11 mouse cellular contexts compared by ENCODE assay signal in genomic region chr4:73791186-73791540, GRCm38 (mm10). TPM values are rescaled to one million over a fixed set of nuclear protein-coding genes. Genes with fewer than 3 reads are reported as not detected.
DNase-seq lines count a peak whose midpoint lies in the region; ATAC-seq lines count a peak whose summit lies in the region.
"Had no signal": no experiment of that assay in that cellular context is flagged by ENCODE, and none has a peak within 500 bp of the region (broad histone marks: within the 10 kb centered on the region; RNA-seq: fewer than 3 reads in every experiment).

No protein-coding gene starts in this region.

- intact Hi-C loops in heart, postnatal 10 days (cut with DNase I): no loop called here
- intact Hi-C loops in gastrocnemius, postnatal 14 days (cut with DNase I; ENCODE audit: low total_unique reads): no loop called here

- no peak for ATAC-seq in heart, embryonic 16.5 days (replicated peaks; ENCODE audit: extremely low read depth, insufficient read depth, low FRiP score)
- ATAC-seq in embryonic facial prominence, embryonic 13.5 days (ENCODE audit: insufficient number of reproducible peaks, insufficient read depth, low FRiP score, low TSS enrichment, low read depth): no peak
- ATAC-seq in hindbrain, embryonic 16.5 days: no peak
- no peak for ATAC-seq in midbrain, embryonic 14.5 days (ENCODE audit: low FRiP score, low TSS enrichment)

- H3K9ac ChIP-seq in heart, embryonic 16.5 days (ENCODE audit: low read length): no peak overlapping the region
- H3K9ac ChIP-seq in embryonic facial prominence, embryonic 13.5 days: peak overlapping the region; percentile 71; the same call in 1 of the 2 replicates
- H3K9ac ChIP-seq in hindbrain, embryonic 16.5 days (ENCODE audit: low read depth, low read length): peak overlapping the region; percentile 59
- no peak overlapping the region; the same call in 1 of the 2 replicates for H3K9ac ChIP-seq in midbrain, embryonic 14.5 days (replicated peaks; ENCODE audit: low read length)

- WGBS in heart, embryonic 16.5 days: 19% methylated on average over 3 of the region's 3 CpGs
- WGBS in embryonic facial prominence, embryonic 13.5 days: 18% methylated on average over 3 of the region's 3 CpGs
- 42% methylated on average over 3 of the region's 3 CpGs for WGBS in hindbrain, embryonic 16.5 days
- 50% methylated on average over 3 of the region's 3 CpGs for WGBS in midbrain, embryonic 14.5 days

- H3K36me3 ChIP-seq in heart, embryonic 16.5 days (ENCODE audit: control insufficient read depth, insufficient read depth): no peaks in the 10 kb centered on the region
- no peaks in the 10 kb centered on the region for H3K36me3 ChIP-seq in embryonic facial prominence, embryonic 13.5 days
- H3K36me3 ChIP-seq in hindbrain, embryonic 16.5 days (ENCODE audit: control insufficient read depth, insufficient read depth, low read length): no peaks in the 10 kb centered on the region
- no peaks in the 10 kb centered on the region for H3K36me3 ChIP-seq in midbrain, embryonic 14.5 days (ENCODE audit: control insufficient read depth, insufficient read depth, low read length)

- DNase-seq in heart, postnatal 10 days: no peak
- no peak for DNase-seq in midbrain, embryonic 14.5 days
- no peak for DNase-seq in gastrocnemius, postnatal 14 days
- no peak for DNase-seq in adrenal gland, adult (ENCODE audit: inconsistent age in 2 of 2, low spot score in 1 of 2)
- no peak for DNase-seq in embryo, embryonic 10 days (ENCODE audit: low spot score)
- DNase-seq: thymus, postnatal 14 days had no signal

- no peak overlapping the region for H3K27ac ChIP-seq in heart, embryonic 16.5 days (ENCODE audit: low read length)
- H3K27ac ChIP-seq in embryonic facial prominence, embryonic 13.5 days: no peak overlapping the region
- H3K27ac ChIP-seq in hindbrain, embryonic 16.5 days (ENCODE audit: low read depth, low read length): no peak overlapping the region
- no peak overlapping the region for H3K27ac ChIP-seq in midbrain, embryonic 14.5 days (replicated peaks; ENCODE audit: low read depth, low read length)

- 0 out of 2 replicates have a peak, but pooled peaks cover 2% of the 10 kb centered on the region for H3K4me1 ChIP-seq in heart, embryonic 16.5 days (ENCODE audit: control insufficient read depth, insufficient read depth, low read length)
- peaks cover 11% of the 10 kb centered on the region; the same call in 1 of the 2 replicates for H3K4me1 ChIP-seq in embryonic facial prominence, embryonic 13.5 days
- H3K4me1 ChIP-seq in hindbrain, embryonic 16.5 days (ENCODE audit: control insufficient read depth, insufficient read depth, low read depth, low read length): 0 out of 2 replicates have a peak, but pooled peaks cover 2% of the 10 kb centered on the region
- H3K4me1 ChIP-seq in midbrain, embryonic 14.5 days (ENCODE audit: control insufficient read depth, insufficient read depth, low read length): 0 out of 2 replicates have a peak, but pooled peaks cover 5% of the 10 kb centered on the region

- H3K4me2 ChIP-seq in heart, embryonic 16.5 days (ENCODE audit: low read depth, low read length): peak overlapping the region; percentile 89
- peak overlapping the region; percentile 99 for H3K4me2 ChIP-seq in embryonic facial prominence, embryonic 13.5 days
- H3K4me2 ChIP-seq in hindbrain, embryonic 16.5 days (ENCODE audit: low read length): peak overlapping the region; percentile 80
- H3K4me2 ChIP-seq in midbrain, embryonic 14.5 days (ENCODE audit: low read length): peak overlapping the region; percentile 98

- H3K9me3 ChIP-seq in heart, embryonic 16.5 days (replicated peaks; ENCODE audit: control insufficient read depth, low read length): no peaks in the 10 kb centered on the region
- no peaks in the 10 kb centered on the region for H3K9me3 ChIP-seq in embryonic facial prominence, embryonic 13.5 days
- no peaks in the 10 kb centered on the region for H3K9me3 ChIP-seq in hindbrain, embryonic 16.5 days (ENCODE audit: control insufficient read depth, low read length)
- no peaks in the 10 kb centered on the region for H3K9me3 ChIP-seq in midbrain, embryonic 14.5 days (ENCODE audit: control insufficient read depth, low read length)

- peak overlapping the region; percentile 57 for H3K4me3 ChIP-seq in heart, embryonic 16.5 days (ENCODE audit: low read length)
- peak overlapping the region; percentile 56 for H3K4me3 ChIP-seq in embryonic facial prominence, embryonic 13.5 days
- H3K4me3 ChIP-seq in hindbrain, embryonic 16.5 days (ENCODE audit: low read length): peak overlapping the region; percentile 49
- H3K4me3 ChIP-seq in midbrain, embryonic 14.5 days (replicated peaks; ENCODE audit: low read depth, low read length): peak overlapping the region; percentile 56

- H3K27me3 ChIP-seq in heart, embryonic 16.5 days (ENCODE audit: control insufficient read depth, insufficient read depth, low read length): peaks cover 17% of the 10 kb centered on the region
- H3K27me3 ChIP-seq in embryonic facial prominence, embryonic 13.5 days: peaks cover 35% of the 10 kb centered on the region
- peaks cover 4% of the 10 kb centered on the region for H3K27me3 ChIP-seq in hindbrain, embryonic 16.5 days (replicated peaks; ENCODE audit: control insufficient read depth, insufficient read depth, low read length)
- peaks cover 19% of the 10 kb centered on the region for H3K27me3 ChIP-seq in midbrain, embryonic 14.5 days (ENCODE audit: control insufficient read depth, insufficient read depth, low read length)
- H3K27me3 ChIP-seq: CH12.LX had no signal

RNA-seq across cellular contexts. Expression of gene Rasef, which starts 0.4 kb away (rescaled TPM):
- 0.81 and 0.86 TPM in 2 replicates for polyA plus RNA-seq in heart, embryonic 16.5 days (2015; fragmentation: Nextera tagmentation; extraction: Ambion mirVana)
- total RNA-seq in heart, postnatal 10 days (2021): under 1 TPM; 0.53 to 0.55 TPM
- 1.0 and 1.3 TPM in 2 replicates for polyA plus RNA-seq in embryonic facial prominence, embryonic 13.5 days (2015; fragmentation: Nextera tagmentation; extraction: Ambion mirVana)
- polyA plus RNA-seq in hindbrain, embryonic 16.5 days (2015; fragmentation: Nextera tagmentation; extraction: Ambion mirVana): 0.46 and 0.57 TPM in 2 replicates
- polyA plus RNA-seq in midbrain, embryonic 14.5 days (2014; fragmentation: Nextera tagmentation; extraction: Ambion mirVana): 0.39 and 0.50 TPM in 2 replicates
- under 1 TPM; 0.10 to 0.11 TPM for total RNA-seq in gastrocnemius, postnatal 14 days (2021)
- total RNA-seq: neutrophil, adult 5-6 weeks had no signal

Comparison
In these comparisons a context has a peak if more than half of its experiments do, and no peak if none do; other contexts are left out.
1. H3K9ac ChIP-seq: peak in embryonic facial prominence, embryonic 13.5 days (single experiment) and hindbrain, embryonic 16.5 days (single experiment); none in heart, embryonic 16.5 days (single experiment) and midbrain, embryonic 14.5 days (single experiment).
2. Peak in every context shown above with its lines, with median percentiles within 50 percentile points of each other: H3K4me2 ChIP-seq and H3K4me3 ChIP-seq.